Mouse (Mus musculus) MEL (cell line): ENCODE results near the gene Llgl2. TPM values are rescaled to one million over a fixed set of nuclear protein-coding genes. Genes with fewer than 3 reads are reported as not detected.
A peak's percentile ranks its signal among the peaks of the same experiment; 100 is the strongest.

Experiments used
- DNase-seq: peaks from one replicate; pipeline ENCODE4 v3.0.0; 2011; ENCODE audit warnings: low read depth, low spot score
- H3K27ac ChIP-seq: 2 replicates; pipeline ENCODE4 v1.5.1; 2012; ENCODE audit warnings: low read depth, mild to moderate bottlenecking, control low read depth, low read length, moderate library complexity; ENCODE audit not compliant: control insufficient read depth
- H3K27me3 ChIP-seq, 2 experiments: fragments of 150-350 bp in 1 of 2; sonication (generic) in 1 of 2; 2 replicates each; pipeline ENCODE4 v1.6.1; 2012; ENCODE audit warnings: low read length in 2 of 2, mild to moderate bottlenecking in 2 of 2, improper control_type of control experiment in 1 of 2, moderate library complexity in 1 of 2; ENCODE audit not compliant: insufficient read depth in 2 of 2, control insufficient read depth in 1 of 2
- H3K36me3 ChIP-seq, 2 experiments: 2 replicates each; pipeline ENCODE4 v1.6.1; 2012 to 2014; ENCODE audit warnings: low read length in 2 of 2, improper control_type of control experiment in 1 of 2, inconsistent platforms in 1 of 2, mild to moderate bottlenecking in 1 of 2; ENCODE audit not compliant: insufficient read depth in 2 of 2, control insufficient read depth in 1 of 2
- H3K4me1 ChIP-seq, 2 experiments: fragments of 150-350 bp in 1 of 2; sonication (generic) in 1 of 2; 2 replicates each; pipeline ENCODE4 v1.6.1; 2012; ENCODE audit warnings: low read length in 2 of 2, improper control_type of control experiment in 1 of 2, mild to moderate bottlenecking in 1 of 2; ENCODE audit not compliant: insufficient read depth in 2 of 2, control insufficient read depth in 1 of 2
- H3K4me3 ChIP-seq, 2 experiments: fragments of 150-350 bp in 1 of 2; sonication (generic) in 1 of 2; 2 replicates each; pipeline ENCODE4 v1.5.1; 2012; ENCODE audit warnings: low read depth in 2 of 2, low read length in 2 of 2, mild to moderate bottlenecking in 2 of 2, moderate library complexity in 2 of 2, control low read depth in 1 of 2, improper control_type of control experiment in 1 of 2; ENCODE audit not compliant: control insufficient read depth in 1 of 2, insufficient read depth in 1 of 2
- H3K79me2 ChIP-seq: 2 replicates; pipeline ENCODE4 v1.6.1; 2012; ENCODE audit warnings: mild to moderate bottlenecking, low read length, moderate library complexity; ENCODE audit not compliant: control insufficient read depth, poor library complexity, insufficient read depth
- H3K9ac ChIP-seq: 2 replicates; pipeline ENCODE4 v1.6.1; 2012; ENCODE audit warnings: low read depth, mild to moderate bottlenecking, control low read depth, low read length, moderate library complexity; ENCODE audit not compliant: control insufficient read depth, poor library complexity, severe bottlenecking
- H3K9me3 ChIP-seq: fragments of 150-350 bp; sonication (generic); replicated peaks from 2 replicates; pipeline ENCODE4 v1.6.1; 2012; ENCODE audit warnings: mild to moderate bottlenecking, low read length, improper control_type of control experiment, moderate library complexity; ENCODE audit not compliant: insufficient read depth
- BHLHE40 ChIP-seq: IDR thresholded peaks from 2 replicates; pipeline ENCODE4 v1.6.1; 2012; ENCODE audit warnings: low read depth, mild to moderate bottlenecking, inconsistent platforms, low read length, improper control_type of control experiment, borderline replicate concordance
- ETS1 ChIP-seq: IDR thresholded peaks from 2 replicates; pipeline ENCODE4 v1.6.1; 2012; ENCODE audit warnings: low read depth, mild to moderate bottlenecking, inconsistent platforms, low read length, improper control_type of control experiment, moderate library complexity
- HCFC1 ChIP-seq: IDR thresholded peaks from 2 replicates; pipeline ENCODE4 v1.6.1; 2012; ENCODE audit warnings: low read depth, mild to moderate bottlenecking, inconsistent platforms, low read length, improper control_type of control experiment, moderate library complexity
- JUND ChIP-seq: IDR thresholded peaks from 2 replicates; pipeline ENCODE4 v1.6.1; 2011; ENCODE audit warnings: low read depth, mild to moderate bottlenecking, improper control_type of control experiment, low read length
- MAFK ChIP-seq: IDR thresholded peaks from 2 replicates; pipeline ENCODE4 v1.6.1; 2011; ENCODE audit warnings: low read depth, mild to moderate bottlenecking, low read length, improper control_type of control experiment, borderline replicate concordance
- MYB ChIP-seq: IDR thresholded peaks from 2 replicates; pipeline ENCODE4 v1.6.1; 2011; ENCODE audit warnings: mild to moderate bottlenecking, low read depth, low read length, improper control_type of control experiment
- POLR2A ChIP-seq, 2 experiments: IDR thresholded peaks; 2 replicates each; pipeline ENCODE4 v1.6.1; 2011 to 2012; ENCODE audit warnings: low read length in 2 of 2, mild to moderate bottlenecking in 2 of 2, control low read depth in 1 of 2, improper control_type of control experiment in 1 of 2, low read depth in 1 of 2, moderate library complexity in 1 of 2; ENCODE audit not compliant: control insufficient read depth in 1 of 2, insufficient read depth in 1 of 2, poor library complexity in 1 of 2
- POLR2AphosphoS5 ChIP-seq: IDR thresholded peaks from 2 replicates; pipeline ENCODE4 v1.6.1; 2012; ENCODE audit warnings: low read depth, borderline replicate concordance, mild to moderate bottlenecking, inconsistent platforms, low read length, moderate library complexity, mixed read lengths
- RAD21 ChIP-seq: IDR thresholded peaks from 2 replicates; pipeline ENCODE4 v1.6.1; 2011; ENCODE audit warnings: mild to moderate bottlenecking, low read depth, low read length, improper control_type of control experiment
- SIN3A ChIP-seq: IDR thresholded peaks from 2 replicates; pipeline ENCODE4 v1.6.1; 2012; ENCODE audit warnings: low read length, improper control_type of control experiment, inconsistent platforms
- TAL1 ChIP-seq: IDR thresholded peaks from 2 replicates; pipeline ENCODE4 v1.6.1; 2012; ENCODE audit warnings: mild to moderate bottlenecking, inconsistent platforms, low read length, moderate library complexity, mixed read lengths
- TBP ChIP-seq: IDR thresholded peaks from 2 replicates; pipeline ENCODE4 v1.8.0; 2011; ENCODE audit warnings: low read depth, low read length, improper control_type of control experiment
- TCF12 ChIP-seq: IDR thresholded peaks from 2 replicates; pipeline ENCODE4 v1.6.1; 2014; ENCODE audit warnings: low read depth, mild to moderate bottlenecking, inconsistent platforms, low read length, improper control_type of control experiment, moderate library complexity
- UBTF ChIP-seq: IDR thresholded peaks from 2 replicates; pipeline ENCODE4 v1.6.1; 2012; ENCODE audit warnings: low read depth, mild to moderate bottlenecking, inconsistent platforms, low read length, improper control_type of control experiment, moderate library complexity, borderline replicate concordance; ENCODE audit not compliant: insufficient read depth
- USF2 ChIP-seq, 2 experiments: IDR thresholded peaks; 2 replicates each; pipeline ENCODE4 v1.6.1; 2011 to 2012; ENCODE audit warnings: improper control_type of control experiment in 2 of 2, low read length in 2 of 2, borderline replicate concordance in 1 of 2, inconsistent platforms in 1 of 2, low read depth in 1 of 2, mild to moderate bottlenecking in 1 of 2; ENCODE audit not compliant: insufficient read depth in 1 of 2
- ZC3H11A ChIP-seq: IDR thresholded peaks from 2 replicates; pipeline ENCODE4 v1.6.1; 2012; ENCODE audit warnings: low read depth, mild to moderate bottlenecking, inconsistent platforms, low read length, improper control_type of control experiment
- ZNF384 ChIP-seq: IDR thresholded peaks from 2 replicates; pipeline ENCODE4 v1.6.1; 2012; ENCODE audit warnings: low read depth, mild to moderate bottlenecking, inconsistent platforms, low read length, improper control_type of control experiment
- polyA plus RNA-seq, 2 experiments: library from polyadenylated mRNA; stranded (reverse) in 1 of 2; unstranded in 1 of 2; fragments of >175 nt in 1 of 2; fragments of >200 nt in 1 of 2; gene quantifications; 2 replicates each; pipeline versions ENCODE4 v1.2.1 to v1.2.4; 2012; ENCODE audit warnings: low replicate concordance in 2 of 2, low read depth in 1 of 2; ENCODE audit not compliant: insufficient read length in 2 of 2, insufficient read depth in 1 of 2, missing spikeins in 1 of 2
- total RNA-seq: library from RNA; depleted of rRNA; stranded (reverse); fragments of 300-350 nt; gene quantifications from 2 replicates; pipeline ENCODE4 v1.2.3, GENCODE M21; 2012

Llgl2 gene
- total and polyA plus RNA-seq, 3 experiments, result 15.9 to 22.6 TPM; not detected in 1

DNA sequence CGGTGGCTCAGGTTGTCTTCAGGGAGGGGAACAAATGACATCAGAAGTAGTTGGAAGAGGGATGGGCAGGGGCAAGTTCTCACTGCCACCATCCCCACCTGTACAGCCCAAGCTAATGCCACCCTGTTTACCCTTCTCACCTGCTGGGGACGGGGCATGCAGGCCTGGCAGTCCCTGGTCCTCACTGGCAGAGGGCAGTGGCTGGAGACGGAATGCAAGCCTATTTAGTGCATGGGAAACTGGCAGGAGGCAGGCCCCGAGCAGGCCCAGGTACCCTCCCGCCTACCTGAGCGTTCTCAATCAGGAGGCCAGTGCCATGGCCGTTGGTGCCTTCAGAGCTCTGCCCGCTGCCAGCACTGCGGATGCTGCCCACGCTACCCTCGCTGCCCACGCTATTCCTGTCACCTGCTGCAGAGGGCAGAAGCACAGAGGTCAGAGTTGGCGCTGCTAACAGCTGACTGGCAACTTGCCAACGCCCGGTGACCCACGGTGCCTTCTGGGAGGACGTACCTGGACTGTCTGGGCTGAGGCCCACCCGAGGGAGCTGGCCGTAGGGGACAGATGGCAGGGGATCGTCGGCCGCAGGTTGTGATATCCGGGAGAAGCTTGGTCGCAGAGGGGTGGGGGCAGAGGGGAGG, 20.7 kb upstream of the Llgl2 start:
- H3K9ac ChIP-seq, result no peak overlapping the region
- no peaks in the 10 kb centered on the region for H3K79me2 ChIP-seq
- H3K27me3 ChIP-seq, result no peaks in the 10 kb centered on the region
- H3K36me3 ChIP-seq, result no peaks in the 10 kb centered on the region
- H3K4me1 ChIP-seq, result no peaks in the 10 kb centered on the region
- no peak for DNase-seq
- no peaks in the 10 kb centered on the region for H3K9me3 ChIP-seq
- no peak overlapping the region for H3K27ac ChIP-seq
- TF ChIP-seq UBTF (no peak), BHLHE40 (no peak), ETS1 (no peak), POLR2AphosphoS5 (no peak), RAD21 (no peak), SIN3A (no peak), ZC3H11A (no peak), USF2 (IDR thresholded peaks at IDR 0.05; ENCODE audit: borderline replicate concordance in 1 of 2, insufficient read depth in 1 of 2, low read depth in 1 of 2, low read length in 2 of 2) (no peak), MAFK (no peak), POLR2A (IDR thresholded peaks at IDR 0.05; ENCODE audit: control insufficient read depth in 1 of 2, insufficient read depth in 1 of 2, low read depth in 1 of 2, low read length in 2 of 2, poor library complexity in 1 of 2) (no peak), MYB (no peak), HCFC1 (no peak), TBP (no peak), JUND (no peak), ZNF384 (no peak)
- H3K4me3 ChIP-seq, result no peak overlapping the region

DNA sequence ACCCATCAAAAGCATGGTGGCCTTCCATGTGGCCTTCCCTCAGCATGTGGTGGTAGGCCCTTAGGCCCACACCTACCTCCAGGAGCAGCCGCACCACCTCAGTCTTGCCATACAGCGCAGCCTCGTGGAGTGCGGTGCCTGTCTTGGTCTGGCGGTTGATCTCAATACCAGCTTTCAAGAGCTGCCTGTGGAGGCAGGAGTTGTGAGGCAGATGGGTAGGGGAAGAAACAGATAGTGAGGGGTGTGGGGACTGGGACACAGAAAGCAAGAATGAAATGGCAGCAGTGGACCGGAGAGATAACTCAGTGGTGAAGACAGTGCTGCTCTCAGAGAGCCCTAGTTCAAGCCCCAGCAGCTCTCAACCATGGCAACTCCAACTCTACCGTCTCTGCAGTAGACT, 18.8 kb upstream of the Llgl2 start:
- H3K9me3 ChIP-seq, result no peaks in the 10 kb centered on the region
- H3K9ac ChIP-seq, result no peak overlapping the region
- H3K27ac ChIP-seq, result no peak overlapping the region
- no peaks in the 10 kb centered on the region for H3K79me2 ChIP-seq
- H3K36me3 ChIP-seq, result 0 out of 4 replicates have a peak, but pooled peaks cover 0 to 2% of the 10 kb centered on the region in 2 experiments
- no peaks in the 10 kb centered on the region for H3K27me3 ChIP-seq
- peak; percentile 55 for DNase-seq
- peaks cover 0 to 8% of the 10 kb centered on the region in 2 experiments; a peak in 2 of 4 replicates for H3K4me1 ChIP-seq
- TF ChIP-seq TAL1 (peak; percentile 43), BHLHE40 (no peak), TCF12 (0 out of 2 replicates have a peak, but pooled peaks have one; percentile 19)
- H3K4me3 ChIP-seq, result no peak overlapping the region
